Mouse (Mus musculus) neural tube, embryonic 14.5 days (tissue): ENCODE measurements around the gene Rnf8. TPM values are rescaled to one million over a fixed set of nuclear protein-coding genes. Genes with fewer than 3 reads are reported as not detected.

Source experiments
- ATAC-seq: fragments of 200-750 bp; cut with Nextera tagmentation; 2 replicates; pipeline ENCODE4 v1.8.0; 2017; ENCODE audit warnings: low read depth, mild to moderate bottlenecking, moderate TSS enrichment, moderate library complexity
- H3K27ac ChIP-seq: fragments of 300-500 bp; sonication (generic); 2 replicates; pipeline ENCODE4 v1.5.1; 2014; ENCODE audit warnings: low read depth, mild to moderate bottlenecking, control low read depth, low read length, moderate library complexity, mixed read lengths
- H3K27me3 ChIP-seq: fragments of 300-500 bp; sonication (generic); 2 replicates; pipeline ENCODE4 v1.6.1; 2014; ENCODE audit warnings: low read length; ENCODE audit not compliant: control insufficient read depth, insufficient read depth
- H3K36me3 ChIP-seq: fragments of 300-500 bp; sonication (generic); 2 replicates; pipeline ENCODE4 v1.6.1; 2014; ENCODE audit warnings: low read length, mixed read lengths; ENCODE audit not compliant: control insufficient read depth, insufficient read depth
- H3K4me1 ChIP-seq: fragments of 300-500 bp; sonication (generic); 2 replicates; pipeline ENCODE4 v1.6.1; 2014; ENCODE audit warnings: low read length; ENCODE audit not compliant: control insufficient read depth, insufficient read depth
- H3K4me2 ChIP-seq: fragments of 300-500 bp; sonication (generic); 2 replicates; pipeline ENCODE4 v1.6.1; 2014; ENCODE audit warnings: mild to moderate bottlenecking, low read depth, low read length, control low read depth
- H3K4me3 ChIP-seq: fragments of 300-500 bp; sonication (generic); 2 replicates; pipeline ENCODE4 v1.5.1; 2014; ENCODE audit warnings: low read depth, low read length, control low read depth, mixed read lengths
- H3K9ac ChIP-seq: fragments of 300-500 bp; sonication (generic); replicated peaks from 2 replicates; pipeline ENCODE4 v1.6.1; 2014; ENCODE audit warnings: low read depth, mild to moderate bottlenecking, control low read depth, low read length, mixed read lengths
- H3K9me3 ChIP-seq: fragments of 300-500 bp; sonication (generic); 2 replicates; pipeline ENCODE4 v1.6.1; 2016; ENCODE audit warnings: low read length; ENCODE audit not compliant: control insufficient read depth
- WGBS: fragments of 180-500 bp; shearing (Covaris S2); extraction: QIAGEN DNeasy Blood & Tissue Kit; methylation state at CpG from one replicate; pipeline ENCODE4 v1.1.7; 2014; 5-methylcytosine and 5-hydroxymethylcytosine counted together
- polyA plus RNA-seq: library from polyadenylated mRNA; unstranded; fragments of >200 nt; fragmentation: Nextera tagmentation; extraction: Ambion mirVana; gene quantifications from 2 replicates; pipeline ENCODE4 v1.2.1, GENCODE M21; 2014

Gene Rnf8
- polyA plus RNA-seq, 1 experiment from 2014 or later, result 76.8 TPM

GRCm38 (mm10) chr17:29668051-29668986 lies 53.7 kb downstream of the Rnf8 start:
- peak; percentile 58; the same call in 1 of the 2 replicates for ATAC-seq
- WGBS, result 63% methylated on average over 10 of the region's 10 CpGs
- Histone ChIP-seq H3K4me3 (no peak overlapping the region), H3K4me1 (peaks cover 9% of the 10 kb centered on the region; the same call in 1 of the 2 replicates), H3K9me3 (no peaks in the 10 kb centered on the region), H3K4me2 (no peak overlapping the region), H3K27me3 (no peaks in the 10 kb centered on the region), H3K9ac (no peak overlapping the region; the same call in 1 of the 2 replicates), H3K36me3 (peaks cover 1% of the 10 kb centered on the region; the same call in 1 of the 2 replicates), H3K27ac (peak overlapping the region; percentile 69)

- no peak overlapping the region for H3K4me2 ChIP-seq
- H3K4me3 ChIP-seq, result no peak overlapping the region
- H3K27me3 ChIP-seq, result no peaks in the 10 kb centered on the region
- H3K27ac ChIP-seq, result no peak overlapping the region
- WGBS, result 89% methylated on average over 4 of the region's 4 CpGs
- peaks cover 9% of the 10 kb centered on the region; the same call in 1 of the 2 replicates for H3K4me1 ChIP-seq
- no peaks in the 10 kb centered on the region for H3K9me3 ChIP-seq
- peaks cover 2% of the 10 kb centered on the region; the same call in 1 of the 2 replicates for H3K36me3 ChIP-seq
- no peak for ATAC-seq
- H3K9ac ChIP-seq, result no peak overlapping the region
Measured at GRCm38 (mm10) chr17:29669030-29669429, 54.4 kb downstream of the Rnf8 start.

- Histone ChIP-seq H3K4me2 (no peak overlapping the region), H3K36me3 (peaks cover 9% of the 10 kb centered on the region), H3K27me3 (no peaks in the 10 kb centered on the region), H3K27ac (no peak overlapping the region), H3K9me3 (no peaks in the 10 kb centered on the region), H3K9ac (no peak overlapping the region), H3K4me1 (peaks cover 9% of the 10 kb centered on the region; the same call in 1 of the 2 replicates), H3K4me3 (no peak overlapping the region)
- no peak for ATAC-seq
Measured at GRCm38 (mm10) chr17:29669936-29670335, 55.3 kb downstream of the Rnf8 start.

GRCm38 (mm10) chr17:29671021-29671420 lies 56.4 kb downstream of the Rnf8 start:
- Histone ChIP-seq H3K27ac (no peak overlapping the region), H3K4me2 (no peak overlapping the region), H3K4me3 (no peak overlapping the region), H3K9me3 (no peaks in the 10 kb centered on the region), H3K9ac (no peak overlapping the region), H3K27me3 (no peaks in the 10 kb centered on the region), H3K4me1 (peaks cover 9% of the 10 kb centered on the region; the same call in 1 of the 2 replicates), H3K36me3 (peaks cover 19% of the 10 kb centered on the region)
- ATAC-seq, result no peak
- 87% methylated on average over 2 of the region's 2 CpGs for WGBS

GRCm38 (mm10) chr17:29673325-29673724 lies 58.7 kb downstream of the Rnf8 start:
- no peak overlapping the region for H3K4me3 ChIP-seq
- 96% methylated on average over 4 of the region's 4 CpGs for WGBS
- H3K27me3 ChIP-seq, result no peaks in the 10 kb centered on the region
- no peaks in the 10 kb centered on the region for H3K9me3 ChIP-seq
- peaks cover 3% of the 10 kb centered on the region; the same call in 1 of the 2 replicates for H3K4me1 ChIP-seq
- ATAC-seq, result no peak
- peaks cover 37% of the 10 kb centered on the region for H3K36me3 ChIP-seq
- no peak overlapping the region for H3K4me2 ChIP-seq
- no peak overlapping the region for H3K9ac ChIP-seq
- no peak overlapping the region for H3K27ac ChIP-seq

GRCm38 (mm10) chr17:29678526-29678925 lies 63.9 kb downstream of the Rnf8 start:
- no peak for ATAC-seq
- H3K4me2 ChIP-seq, result no peak overlapping the region
- H3K27me3 ChIP-seq, result no peaks in the 10 kb centered on the region
- H3K4me3 ChIP-seq, result no peak overlapping the region
- H3K4me1 ChIP-seq, result no peaks in the 10 kb centered on the region
- H3K9me3 ChIP-seq, result no peaks in the 10 kb centered on the region
- H3K9ac ChIP-seq, result no peak overlapping the region
- no peak overlapping the region for H3K27ac ChIP-seq
- H3K36me3 ChIP-seq, result peaks cover 63% of the 10 kb centered on the region
- 91% methylated on average over 8 of the region's 8 CpGs for WGBS

GRCm38 (mm10) chr17:29679038-29679767 lies 64.6 kb downstream of the Rnf8 start:
- Histone ChIP-seq H3K4me3 (no peak overlapping the region), H3K27ac (no peak overlapping the region), H3K9me3 (no peaks in the 10 kb centered on the region), H3K4me2 (no peak overlapping the region), H3K27me3 (no peaks in the 10 kb centered on the region), H3K9ac (no peak overlapping the region), H3K4me1 (no peaks in the 10 kb centered on the region), H3K36me3 (peaks cover 63% of the 10 kb centered on the region)
- WGBS, result 90% methylated on average over 6 of the region's 6 CpGs
- ATAC-seq, result no peak

GRCm38 (mm10) chr17:29680174-29680573 lies 65.6 kb downstream of the Rnf8 start:
- ATAC-seq, result no peak
- no peak overlapping the region for H3K9ac ChIP-seq
- no peak overlapping the region for H3K4me2 ChIP-seq
- peaks cover 56% of the 10 kb centered on the region for H3K36me3 ChIP-seq
- 60% methylated on average over 2 of the region's 2 CpGs for WGBS
- H3K27me3 ChIP-seq, result no peaks in the 10 kb centered on the region
- H3K9me3 ChIP-seq, result no peaks in the 10 kb centered on the region
- 0 out of 2 replicates have a peak overlapping the region, but pooled peaks have one; percentile 45 for H3K27ac ChIP-seq
- no peak overlapping the region for H3K4me3 ChIP-seq
- H3K4me1 ChIP-seq, result no peaks in the 10 kb centered on the region
